8 mouse cellular contexts compared by ENCODE assay signal in the genomic region with DNA sequence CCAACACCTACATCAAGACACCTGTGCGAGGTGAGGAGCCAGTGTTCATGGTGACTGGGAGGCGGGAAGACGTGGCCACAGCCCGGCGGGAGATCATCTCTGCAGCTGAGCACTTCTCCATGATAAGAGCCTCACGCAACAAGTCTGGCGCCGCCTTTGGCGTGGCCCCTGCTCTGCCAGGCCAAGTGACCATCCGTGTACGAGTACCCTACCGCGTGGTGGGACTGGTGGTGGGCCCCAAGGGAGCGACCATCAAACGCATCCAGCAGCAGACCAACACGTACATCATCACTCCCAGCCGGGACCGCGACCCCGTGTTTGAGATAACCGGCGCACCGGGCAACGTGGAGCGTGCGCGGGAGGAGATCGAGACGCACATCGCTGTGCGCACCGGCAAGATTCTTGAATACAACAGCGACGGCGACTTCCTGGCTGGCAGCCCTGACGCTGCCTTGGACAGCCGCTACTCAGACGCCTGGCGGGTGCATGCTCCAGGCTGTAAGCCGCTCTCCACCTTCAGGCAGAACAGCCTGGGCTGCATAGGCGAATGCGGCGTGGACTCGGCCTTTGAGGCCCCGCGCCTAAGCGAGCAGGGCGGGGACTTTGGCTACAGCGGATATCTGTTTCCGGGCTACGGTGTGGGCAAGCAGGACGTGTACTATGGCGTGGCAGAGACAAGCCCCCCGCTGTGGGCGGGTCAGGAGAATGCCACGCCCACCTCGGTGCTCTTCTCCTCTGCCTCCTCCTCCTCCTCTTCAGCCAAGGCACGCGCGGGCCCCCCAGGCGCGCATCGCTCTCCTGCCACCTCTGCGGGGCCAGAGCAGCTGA. TPM values are rescaled to one million over a fixed set of nuclear protein-coding genes. Genes with fewer than 3 reads are reported as not detected.
DNase-seq lines count a peak whose midpoint lies in the region; ATAC-seq lines count a peak whose summit lies in the region.

No protein-coding gene starts in this region.

- H3K4me3 ChIP-seq in hindbrain, embryonic 13.5 days, result peak overlapping the region; percentile 95
- peak overlapping the region; percentile 89 for H3K4me3 ChIP-seq in lung, embryonic 15.5 days

- peaks cover 57% of the 10 kb centered on the region for H3K36me3 ChIP-seq in hindbrain, embryonic 13.5 days
- peaks cover 45% of the 10 kb centered on the region for H3K36me3 ChIP-seq in lung, embryonic 15.5 days

- H3K4me1 ChIP-seq in hindbrain, embryonic 13.5 days (replicated peaks), result peaks cover 71% of the 10 kb centered on the region
- H3K4me1 ChIP-seq in lung, embryonic 15.5 days, result peaks cover 66% of the 10 kb centered on the region

- ATAC-seq in hindbrain, embryonic 13.5 days (ENCODE audit: low FRiP score), result no peak
- ATAC-seq in lung, embryonic 15.5 days (ENCODE audit: borderline replicate concordance, extremely low read depth, low FRiP score, low TSS enrichment), result peak; percentile 56

- peak; percentile 81 for DNase-seq in adrenal gland, postnatal 10 days
- peak; percentile 83 to 89 for DNase-seq in cerebellum, postnatal 25 days
- DNase-seq in frontal cortex, postnatal 36 days (ENCODE audit: low spot score in 2 of 2), result peak; percentile 68 to 82
- DNase-seq in layer of hippocampus, postnatal 10 days (ENCODE audit: low spot score in 2 of 2), result peak; percentile 52 to 74
- peak; percentile 81 for DNase-seq in right cerebral cortex, adult 18-20 months
- DNase-seq in MN1 (ENCODE audit: low spot score), result no peak

- peak overlapping the region; percentile 100 for H3K9ac ChIP-seq in hindbrain, embryonic 13.5 days
- peak overlapping the region; percentile 26; the same call in 1 of the 2 replicates for H3K9ac ChIP-seq in lung, embryonic 15.5 days

- no peaks in the 10 kb centered on the region for H3K27me3 ChIP-seq in hindbrain, embryonic 13.5 days
- H3K27me3 ChIP-seq in lung, embryonic 15.5 days, result no peaks in the 10 kb centered on the region

- H3K27ac ChIP-seq in hindbrain, embryonic 13.5 days, result peak overlapping the region; percentile 79
- H3K27ac ChIP-seq in lung, embryonic 15.5 days, result peak overlapping the region; percentile 73

- H3K9me3 ChIP-seq in hindbrain, embryonic 13.5 days, result no peaks in the 10 kb centered on the region
- no peaks in the 10 kb centered on the region for H3K9me3 ChIP-seq in lung, embryonic 15.5 days

- H3K4me2 ChIP-seq in hindbrain, embryonic 13.5 days, result peak overlapping the region; percentile 98
- peak overlapping the region; percentile 87 for H3K4me2 ChIP-seq in lung, embryonic 15.5 days

- WGBS in hindbrain, embryonic 13.5 days, result 7% methylated on average over 57 of the region's 64 CpGs
- WGBS in lung, embryonic 15.5 days, result 3% methylated on average over 58 of the region's 64 CpGs

RNA-seq across cellular contexts. Expression of a gene that starts 4.1 kb away (rescaled TPM):
- 1 to 10 TPM; 5.5 to 5.6 TPM for total RNA-seq in adrenal gland, postnatal 10 days (2021)
- 38.9 and 40.0 TPM in 2 replicates for polyA plus RNA-seq in hindbrain, embryonic 13.5 days (2015; fragmentation: Nextera tagmentation; extraction: Ambion mirVana)
- total RNA-seq in layer of hippocampus, postnatal 10 days (2021), result 10 to 100 TPM; 17.0 to 18.5 TPM
- polyA plus RNA-seq in lung, embryonic 15.5 days (2015; fragmentation: Nextera tagmentation; extraction: Ambion mirVana), result 15.8 and 16.8 TPM in 2 replicates

RNA-seq across cellular contexts. Expression of a gene that starts 11.8 kb away (rescaled TPM):
- total RNA-seq in adrenal gland, postnatal 10 days (2021), result not detected
- not detected in 2 replicates for polyA plus RNA-seq in hindbrain, embryonic 13.5 days (2015; fragmentation: Nextera tagmentation; extraction: Ambion mirVana)
- total RNA-seq in layer of hippocampus, postnatal 10 days (2021), result not detected
- 33.1 and 36.4 TPM in 2 replicates for polyA plus RNA-seq in lung, embryonic 15.5 days (2015; fragmentation: Nextera tagmentation; extraction: Ambion mirVana)

RNA-seq across cellular contexts. Expression of a gene that starts 16.6 kb away (rescaled TPM):
- total RNA-seq in adrenal gland, postnatal 10 days (2021), result 100 to 1,000 TPM; 131 to 132 TPM
- 179 and 182 TPM in 2 replicates for polyA plus RNA-seq in hindbrain, embryonic 13.5 days (2015; fragmentation: Nextera tagmentation; extraction: Ambion mirVana)
- 100 to 1,000 TPM; 117 to 126 TPM for total RNA-seq in layer of hippocampus, postnatal 10 days (2021)
- polyA plus RNA-seq in lung, embryonic 15.5 days (2015; fragmentation: Nextera tagmentation; extraction: Ambion mirVana), result 165 and 178 TPM in 2 replicates

RNA-seq across cellular contexts. Expression of a gene that starts 17.2 kb away (rescaled TPM):
- total RNA-seq in adrenal gland, postnatal 10 days (2021), result 10 to 100 TPM; 63.9 to 73.1 TPM
- 36.7 and 38.3 TPM in 2 replicates for polyA plus RNA-seq in hindbrain, embryonic 13.5 days (2015; fragmentation: Nextera tagmentation; extraction: Ambion mirVana)
- total RNA-seq in layer of hippocampus, postnatal 10 days (2021), result 10 to 100 TPM; 79.9 to 81.8 TPM
- polyA plus RNA-seq in lung, embryonic 15.5 days (2015; fragmentation: Nextera tagmentation; extraction: Ambion mirVana), result 46.4 and 49.4 TPM in 2 replicates

RNA-seq across cellular contexts. Expression of a gene that starts 26.6 kb away (rescaled TPM):
- total RNA-seq in adrenal gland, postnatal 10 days (2021), result 100 to 1,000 TPM; 102 to 104 TPM
- 31.9 and 35.0 TPM in 2 replicates for polyA plus RNA-seq in hindbrain, embryonic 13.5 days (2015; fragmentation: Nextera tagmentation; extraction: Ambion mirVana)
- 10 to 100 TPM; 46.2 to 50.5 TPM for total RNA-seq in layer of hippocampus, postnatal 10 days (2021)
- polyA plus RNA-seq in lung, embryonic 15.5 days (2015; fragmentation: Nextera tagmentation; extraction: Ambion mirVana), result 111 and 121 TPM in 2 replicates
